Mouse (Mus musculus) gastrocnemius, adult 8-10 months (tissue): Measurements from ENCODE around the gene Taar6. TPM values are rescaled to one million over a fixed set of nuclear protein-coding genes. Genes with fewer than 3 reads are reported as not detected.

Experiments
- DNase-seq, 2 experiments: peaks; one replicate each; pipeline ENCODE4 v3.0.0; 2022; ENCODE audit warnings: low spot score in 2 of 2
- total RNA-seq, 4 experiments: library from RNA; stranded (reverse); gene quantifications; 2 replicates each; pipeline ENCODE4 v1.2.4; 2022

Gene Taar6
- total RNA-seq, result not detected

GRCm38 (mm10) chr10:23985546-23985945, at the start of gene Taar6:
Gene Taar6, minus strand, starts transcription at chr10:23985646.
- DNase-seq, result no peak

- no peak for DNase-seq
Measured at GRCm38 (mm10) chr10:24031347-24031746, 45.9 kb upstream of the Taar6 start.

- no peak for DNase-seq
Measured at GRCm38 (mm10) chr10:24026922-24027321, 41.5 kb upstream of the Taar6 start, which contains the start of gene Taar7d. Gene Taar7d, plus strand, starts transcription at chr10:24027222.

- DNase-seq, result no peak
Measured at GRCm38 (mm10) chr10:24008143-24008542, 22.7 kb upstream of the Taar6 start.

GRCm38 (mm10) chr10:24007034-24007433, 21.6 kb upstream of the Taar6 start:
- no peak for DNase-seq

GRCm38 (mm10) chr10:24006442-24006841, 21.0 kb upstream of the Taar6 start:
- DNase-seq, result no peak

GRCm38 (mm10) chr10:23999639-24000038, 14.2 kb upstream of the Taar6 start, which contains the start of gene Taar7b:
Gene Taar7b, plus strand, starts transcription at chr10:23999939.
- DNase-seq, result no peak

- DNase-seq, result no peak
Measured at GRCm38 (mm10) chr10:23993381-23993780, 7.9 kb upstream of the Taar6 start, which contains the start of gene Taar7a. Gene Taar7a, minus strand, starts transcription at chr10:23993481.

GRCm38 (mm10) chr10:23986419-23986818, 973 bp upstream of the Taar6 start:
- no peak for DNase-seq

GRCm38 (mm10) chr10:23978901-23979705, 6.3 kb downstream of the Taar6 start:
- DNase-seq, result peak in 1 of 2 experiments; percentile 16

GRCm38 (mm10) chr10:23977958-23978357, 7.5 kb downstream of the Taar6 start:
- no peak for DNase-seq

GRCm38 (mm10) chr10:23971256-23971655, 14.2 kb downstream of the Taar6 start:
- no peak for DNase-seq

- no peak for DNase-seq
Measured at GRCm38 (mm10) chr10:23970656-23971165, 14.7 kb downstream of the Taar6 start, which contains the start of gene Taar5. Gene Taar5, plus strand, starts transcription at chr10:23970706.

- DNase-seq, result no peak
Measured at GRCm38 (mm10) chr10:23964921-23965610, 20.4 kb downstream of the Taar6 start.

- no peak for DNase-seq
Measured at GRCm38 (mm10) chr10:23963444-23963843, 22.0 kb downstream of the Taar6 start.

- no peak for DNase-seq
Measured at GRCm38 (mm10) chr10:23960444-23960915, 25.0 kb downstream of the Taar6 start, which contains the start of gene Taar4. Gene Taar4, plus strand, starts transcription at chr10:23960494.

- no peak for DNase-seq
Measured at GRCm38 (mm10) chr10:23959071-23959470, 26.4 kb downstream of the Taar6 start.

- DNase-seq, result no peak
Measured at GRCm38 (mm10) chr10:23951714-23952113, 33.7 kb downstream of the Taar6 start.

GRCm38 (mm10) chr10:23949508-23950005, 35.9 kb downstream of the Taar6 start, which contains the start of gene Taar3:
Gene Taar3, plus strand, starts transcription at chr10:23949558.
- no peak for DNase-seq

GRCm38 (mm10) chr10:23948026-23948425, 37.4 kb downstream of the Taar6 start:
- no peak for DNase-seq

- no peak for DNase-seq
Measured at GRCm38 (mm10) chr10:23942465-23942864, 43.0 kb downstream of the Taar6 start.

GRCm38 (mm10) chr10:23938312-23938711, 47.1 kb downstream of the Taar6 start, which contains the start of gene Taar2:
Gene Taar2, plus strand, starts transcription at chr10:23938572.
- DNase-seq, result no peak
